Mouse (Mus musculus) right cerebral cortex, adult 18-20 months (tissue): ENCODE data around the gene Pidd1.

Experiments
- DNase-seq: peaks from one replicate; pipeline ENCODE4 v3.0.0; 2022; ENCODE audit warnings: mixed read lengths

Gene Pidd1

DNA sequence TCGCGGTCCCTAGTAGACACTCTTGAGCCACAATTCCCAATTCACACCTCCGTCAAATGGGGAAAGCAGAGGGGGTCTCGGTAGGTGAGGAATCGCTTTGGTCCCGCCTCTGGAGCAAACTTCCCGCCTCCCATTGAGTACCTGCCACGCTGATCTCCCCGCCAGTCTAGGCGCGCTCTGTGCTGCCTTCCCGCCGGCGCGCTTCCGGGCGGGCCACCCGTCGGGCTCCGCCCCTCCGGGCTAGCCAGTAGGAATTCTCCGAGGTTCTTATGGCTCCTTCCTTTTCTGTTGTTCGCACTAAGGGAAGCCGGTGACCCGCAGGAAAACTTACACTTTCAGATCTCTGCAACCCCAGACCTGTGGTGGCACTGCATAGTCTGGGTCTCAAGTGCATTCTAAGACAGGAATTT lies at the start of gene Pidd1:
Pidd1 (minus strand) TSS at position 198 of the 410 bp plus-strand sequence.
- DNase-seq: no peak

DNA sequence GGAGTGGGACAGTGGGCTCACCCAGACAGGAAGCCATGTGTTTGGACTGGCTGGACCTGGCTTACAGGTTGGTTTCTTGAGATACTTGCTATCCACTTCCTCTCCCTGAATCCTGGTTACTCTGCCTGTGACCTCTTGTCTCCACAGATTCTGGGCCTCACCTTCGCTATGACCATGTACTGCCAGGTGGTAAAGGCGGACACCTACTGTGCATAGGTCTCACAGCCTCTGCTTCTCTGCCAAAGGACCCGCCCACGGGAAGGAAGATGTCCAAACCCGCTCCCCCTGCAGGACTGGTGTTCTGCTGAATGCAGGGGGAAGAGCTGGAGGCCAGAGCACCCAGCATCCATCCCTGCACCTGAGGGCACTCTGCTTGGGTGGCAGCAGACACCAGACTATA lies 48.9 kb upstream of the Pidd1 start:
- DNase-seq: no peak

DNA sequence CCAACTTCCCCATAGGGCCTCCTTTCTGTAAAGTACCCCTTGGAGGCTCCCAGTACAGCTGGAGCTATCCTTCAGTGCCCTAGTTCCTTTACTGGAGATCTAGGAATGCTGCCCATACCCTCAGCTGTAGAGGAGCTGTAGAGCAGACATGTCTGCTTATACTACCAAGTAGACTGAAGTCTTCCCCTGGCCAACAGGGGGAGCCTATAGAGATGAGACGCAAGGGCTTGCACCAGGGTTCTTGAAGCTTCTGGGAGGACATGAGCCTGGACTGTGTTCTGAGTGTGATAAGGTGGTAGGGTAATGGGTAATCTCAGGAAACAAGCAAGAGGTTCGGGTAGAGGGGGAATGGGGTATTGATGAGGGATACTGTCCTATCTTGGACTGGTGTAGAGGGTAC lies 47.3 kb upstream of the Pidd1 start:
- no peak for DNase-seq

DNA sequence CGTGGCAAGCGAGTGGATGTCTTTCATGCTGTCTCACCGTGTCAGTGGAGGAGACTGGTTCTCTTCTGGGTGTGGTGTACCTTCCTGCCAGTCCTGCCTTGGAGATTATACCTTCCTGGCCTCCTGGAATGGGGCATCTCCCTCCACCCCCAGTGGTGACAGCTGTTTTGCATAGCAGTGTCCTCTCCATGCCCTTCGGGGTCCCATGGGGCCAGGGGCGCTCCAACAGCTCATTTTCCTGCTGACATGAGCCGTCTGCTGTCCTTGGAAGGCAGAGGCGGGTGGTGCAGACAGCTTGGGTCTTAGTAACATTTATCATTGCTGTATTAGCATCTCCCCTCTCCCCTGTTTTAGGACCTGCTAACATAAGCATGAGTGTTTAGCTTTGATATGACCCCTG lies 43.3 kb upstream of the Pidd1 start:
- no peak for DNase-seq

DNA sequence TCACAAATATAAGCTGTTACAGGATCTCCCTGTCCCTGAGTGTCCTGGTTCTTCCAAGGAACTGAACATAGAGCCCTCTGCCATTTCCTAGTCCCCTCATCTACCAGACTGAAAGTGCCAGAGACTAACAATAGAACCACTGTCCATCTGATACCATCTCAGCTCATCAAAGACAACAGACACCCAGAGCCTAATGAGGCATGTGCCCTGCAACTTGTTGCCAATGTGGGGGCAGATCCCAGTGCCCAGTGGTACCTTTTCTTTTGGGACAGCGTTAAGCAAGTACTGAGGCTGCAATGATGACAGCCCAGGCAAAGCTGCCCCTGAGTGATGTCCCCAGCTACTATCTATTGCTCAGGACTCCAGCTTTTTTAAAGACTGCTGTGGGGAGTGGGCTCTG lies 42.4 kb upstream of the Pidd1 start:
- DNase-seq: no peak

DNA sequence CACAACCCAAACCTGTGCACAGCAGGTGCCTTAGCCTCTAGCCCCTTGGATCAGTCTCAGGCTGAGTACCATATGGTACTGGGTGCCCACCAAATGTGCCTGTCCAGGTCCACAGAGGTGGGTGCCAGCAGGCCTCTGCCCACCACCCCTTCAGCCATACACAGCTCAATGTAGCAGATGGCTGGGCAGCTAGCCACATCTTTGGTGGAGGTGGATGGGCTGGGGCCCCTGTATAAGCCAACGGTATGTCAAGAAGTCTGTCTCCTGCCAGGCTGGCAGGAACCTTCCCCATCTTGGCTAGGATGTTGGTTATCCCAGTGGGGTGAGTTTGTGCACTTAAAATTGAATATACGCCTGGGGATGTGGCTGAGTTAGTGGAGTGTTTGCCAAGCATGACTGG lies 41.8 kb upstream of the Pidd1 start:
- no peak for DNase-seq

DNA sequence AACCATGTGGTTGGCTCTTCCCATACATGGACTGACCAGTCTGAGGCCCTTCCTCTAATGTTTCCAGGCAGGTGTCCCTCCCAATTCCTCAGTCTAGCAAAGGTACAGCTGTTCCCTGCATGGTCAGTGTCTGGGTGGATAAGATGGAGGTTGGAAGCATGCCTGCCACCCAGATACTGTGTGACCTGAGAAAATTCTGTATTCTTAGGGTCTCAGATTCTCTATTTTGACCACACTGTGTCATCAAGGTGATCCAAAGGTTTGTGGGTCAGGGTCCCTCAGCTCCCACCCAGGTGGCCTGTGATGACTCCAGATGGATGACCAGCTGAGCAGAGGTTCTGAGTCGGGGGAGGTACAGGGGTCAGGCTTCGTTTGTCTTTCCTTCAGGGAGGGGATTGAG lies 41.4 kb upstream of the Pidd1 start:
- no peak for DNase-seq

DNA sequence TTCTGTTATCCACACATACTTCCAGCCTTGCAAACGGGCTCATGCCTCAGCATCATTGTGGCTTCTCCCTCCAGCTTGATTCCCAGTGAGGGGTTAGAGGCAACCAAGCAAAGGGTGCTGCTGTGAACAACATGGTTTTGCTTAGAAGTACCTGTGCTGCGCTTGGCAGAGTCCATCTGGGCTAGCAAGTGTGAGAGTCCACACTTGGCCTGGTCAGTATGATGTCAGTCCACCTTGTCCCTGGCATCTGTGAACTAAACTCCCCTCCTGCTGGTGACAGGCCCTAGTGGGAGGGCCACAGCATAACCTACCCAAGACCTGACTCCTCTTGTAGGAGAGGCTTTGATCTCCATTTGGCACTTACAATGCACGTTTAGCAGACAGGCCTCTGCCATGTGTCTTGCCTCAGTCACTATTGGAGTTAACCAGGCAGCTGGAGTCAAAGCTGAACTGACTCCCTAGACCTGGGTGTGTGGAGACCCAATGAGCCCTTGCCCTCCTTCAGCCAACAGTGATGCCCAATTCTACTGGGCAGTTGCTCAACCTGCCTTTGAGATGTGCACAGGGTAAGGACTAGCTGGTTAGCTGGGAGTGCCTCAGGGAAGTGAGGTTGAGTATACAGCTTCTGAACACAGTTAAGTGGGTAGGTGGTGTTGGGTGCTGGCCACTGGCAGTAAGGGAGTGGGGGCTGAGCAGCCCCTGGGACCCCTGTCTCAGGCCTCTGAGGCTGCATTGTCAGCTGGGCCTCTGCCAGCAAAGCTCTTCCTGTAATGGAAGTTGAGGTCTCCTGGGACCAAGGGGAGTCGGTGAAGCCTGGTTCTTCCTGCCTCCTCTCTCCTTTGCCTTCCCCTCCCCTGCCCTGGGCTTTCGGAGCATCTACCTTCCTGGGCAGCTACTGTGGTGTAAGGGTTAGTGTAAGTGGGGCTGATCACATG lies 40.6 kb upstream of the Pidd1 start:
- DNase-seq: no peak

DNA sequence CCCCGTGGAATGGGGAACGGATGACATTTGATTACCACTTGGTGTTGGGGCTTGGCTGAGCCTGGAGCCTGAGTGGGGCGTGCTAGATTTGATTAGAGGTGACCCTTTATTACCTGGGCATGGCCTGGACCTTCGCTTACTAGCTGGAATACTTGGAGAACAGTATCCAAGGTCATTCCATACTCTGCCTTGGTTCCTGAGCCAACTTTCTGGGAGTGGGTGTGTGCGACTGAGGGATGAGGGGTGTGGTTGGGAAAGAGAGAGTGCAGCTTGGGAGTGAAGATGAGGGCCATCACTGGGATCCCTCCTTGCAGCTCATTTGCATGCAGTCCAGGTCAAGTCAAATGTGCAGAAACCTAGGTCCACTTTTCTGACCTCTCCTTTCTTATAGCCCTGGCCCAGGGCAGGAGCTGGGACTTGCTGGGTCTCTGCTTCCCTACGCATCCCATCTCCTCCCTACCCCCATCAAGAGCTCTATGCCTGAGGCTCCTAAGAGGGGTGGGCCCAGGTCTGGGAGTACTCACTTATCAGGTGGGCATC lies 39.4 kb upstream of the Pidd1 start:
- DNase-seq: no peak

DNA sequence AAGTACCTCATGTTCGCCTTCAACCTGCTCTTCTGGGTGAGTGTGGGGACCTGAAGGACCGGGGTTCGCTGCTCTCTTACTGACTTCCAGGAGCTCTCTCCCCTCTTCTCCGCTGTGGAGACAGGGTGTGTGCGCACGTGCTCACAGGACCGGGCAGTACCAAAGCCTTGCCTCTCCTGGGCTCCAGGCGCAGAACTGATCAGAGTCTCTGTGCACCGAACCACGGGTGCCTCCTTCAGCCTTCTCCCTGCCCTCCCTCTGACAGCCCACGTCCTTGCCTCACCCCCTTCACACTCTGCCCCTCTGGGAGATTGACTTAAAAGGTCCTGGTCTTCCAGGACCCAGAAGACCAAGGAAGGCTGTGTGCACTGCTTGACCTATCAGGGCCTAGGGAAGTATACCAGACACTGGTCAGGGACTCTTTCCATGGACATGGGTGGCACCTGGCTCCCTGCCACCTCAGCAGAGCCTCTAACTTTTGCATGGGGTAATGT lies 38.8 kb upstream of the Pidd1 start:
- DNase-seq: no peak

DNA sequence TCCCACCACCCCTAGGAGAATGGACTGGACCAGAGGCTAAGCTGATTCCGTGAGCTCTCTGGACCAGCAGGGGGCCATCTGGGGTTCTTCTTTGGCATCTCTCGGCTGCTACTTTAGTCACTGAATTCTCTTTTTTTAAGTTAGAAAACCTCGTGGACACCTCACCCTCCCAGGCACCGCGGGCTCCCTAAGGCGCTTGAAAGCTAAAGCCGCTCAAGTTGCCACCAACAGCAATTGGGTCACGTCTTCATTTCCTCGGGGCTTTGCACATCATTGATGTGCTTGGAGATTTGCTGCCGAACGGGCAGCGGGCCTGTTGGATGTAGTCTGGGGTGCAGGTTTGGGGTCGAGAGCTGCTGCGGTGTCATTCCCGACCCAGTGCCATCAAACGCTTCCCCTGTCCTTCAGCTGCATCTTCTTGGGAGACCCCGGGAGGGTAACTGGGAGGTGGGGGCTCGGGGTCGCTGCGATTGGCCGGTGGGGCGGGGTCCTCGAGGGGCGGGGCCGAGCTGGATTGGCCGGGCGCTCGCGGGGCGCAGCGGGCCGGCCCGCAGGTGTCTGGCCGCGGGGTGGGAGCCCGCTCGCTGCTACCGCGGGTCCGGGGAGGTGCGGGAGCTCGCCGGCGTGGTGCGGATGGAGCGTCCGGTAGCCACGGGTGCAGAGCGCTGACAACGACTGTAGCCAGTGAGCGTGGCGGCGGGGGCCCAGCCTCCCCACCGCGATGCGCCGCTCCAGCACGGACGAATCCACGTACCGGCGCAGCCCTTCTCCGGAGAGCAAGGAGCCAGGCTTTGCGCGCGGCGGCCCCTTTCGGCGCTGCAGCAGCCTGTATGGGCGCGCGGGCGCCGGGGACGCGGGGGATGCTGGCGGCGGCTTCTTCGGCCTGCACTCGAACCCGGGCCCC lies 37.9 kb upstream of the Pidd1 start:
- peak; percentile 56 for DNase-seq

DNA sequence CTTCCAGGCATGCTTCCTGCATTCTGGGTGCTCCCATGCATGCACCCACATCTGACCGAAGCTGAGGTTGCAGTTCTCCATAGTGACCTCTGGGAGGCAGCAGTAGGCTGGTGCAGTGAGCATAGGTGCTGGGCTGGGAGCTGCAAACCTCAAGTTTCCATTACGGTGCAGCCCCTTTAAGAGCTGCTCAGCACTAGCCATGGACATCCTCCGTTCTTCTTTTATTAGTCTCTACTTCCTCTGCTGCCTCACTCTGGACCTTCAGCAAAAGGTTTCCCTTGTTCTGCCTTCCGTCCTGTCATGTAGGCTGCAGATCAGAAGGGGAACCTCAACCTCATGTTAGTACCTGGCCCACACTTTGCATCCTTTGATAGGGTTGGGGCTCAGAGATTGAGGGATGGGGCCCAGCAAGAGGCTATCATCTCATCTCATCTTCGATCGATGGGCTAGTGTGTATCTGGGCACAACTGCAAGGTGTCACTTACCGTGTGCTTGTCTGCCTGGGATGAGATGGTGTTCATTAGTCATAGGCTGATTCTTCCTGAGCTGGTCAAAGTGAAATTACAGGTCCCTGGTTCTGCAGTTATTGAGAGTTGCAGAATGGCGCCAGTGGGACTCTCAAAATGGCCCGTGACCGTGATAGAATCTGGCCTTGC lies 37.1 kb upstream of the Pidd1 start:
- peak; percentile 75 for DNase-seq

DNA sequence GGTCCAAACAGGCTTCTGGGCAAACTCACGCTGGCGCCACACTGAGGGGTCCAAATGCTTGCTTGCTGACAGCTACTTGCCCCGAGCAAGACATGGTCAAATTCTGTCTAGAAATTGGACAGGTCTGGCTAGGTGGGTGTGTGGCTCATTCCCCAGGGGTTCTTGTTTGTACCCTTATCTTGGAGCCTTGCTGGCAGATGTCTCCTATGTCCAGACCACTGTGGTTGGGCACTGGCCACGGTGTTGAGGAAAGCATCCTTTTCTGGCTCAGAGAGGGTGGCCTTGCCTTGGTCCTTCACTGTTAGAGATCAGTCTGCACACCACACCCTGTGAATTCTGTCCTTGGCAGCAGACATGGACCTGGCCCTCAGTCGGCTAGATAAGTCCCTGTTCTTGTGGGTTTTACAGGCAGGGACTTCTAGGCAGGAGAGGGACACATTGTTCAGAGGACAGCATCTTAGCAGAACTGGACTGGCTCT lies 34.5 kb upstream of the Pidd1 start:
- DNase-seq: no peak

DNA sequence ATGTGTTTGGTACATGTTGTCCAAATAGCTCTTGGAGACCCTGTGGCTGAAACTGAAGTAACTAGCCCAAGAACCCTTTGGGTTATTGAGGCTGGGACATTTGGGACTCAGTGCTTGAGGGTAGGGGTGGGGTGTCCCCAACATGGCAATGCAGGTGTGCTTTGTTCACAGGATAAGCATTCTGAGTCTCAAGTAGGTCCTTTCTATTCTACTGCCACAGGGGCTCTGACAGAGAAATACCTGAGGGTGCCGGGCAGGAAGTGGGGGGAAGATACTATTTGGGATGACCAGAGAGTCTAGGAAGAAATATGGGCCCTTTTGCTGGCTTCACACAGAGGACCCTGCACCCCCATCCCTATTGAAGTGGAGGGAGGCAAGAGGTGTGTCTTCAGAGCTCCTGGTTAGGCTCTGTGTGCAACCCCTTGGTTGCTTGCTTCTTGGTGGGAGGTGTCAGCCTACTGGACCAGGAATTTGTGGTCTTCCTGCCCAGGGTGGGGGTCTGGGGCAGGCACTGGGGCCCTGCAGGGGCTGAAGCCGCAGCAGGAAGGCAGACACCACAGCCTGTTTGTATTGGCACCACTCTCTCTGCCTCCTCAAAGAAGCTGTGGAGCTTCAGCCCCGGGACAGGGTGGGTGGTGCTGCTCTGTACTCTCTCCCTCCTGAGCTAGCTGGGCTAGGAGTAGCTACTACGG lies 33.9 kb upstream of the Pidd1 start:
- DNase-seq: no peak

DNA sequence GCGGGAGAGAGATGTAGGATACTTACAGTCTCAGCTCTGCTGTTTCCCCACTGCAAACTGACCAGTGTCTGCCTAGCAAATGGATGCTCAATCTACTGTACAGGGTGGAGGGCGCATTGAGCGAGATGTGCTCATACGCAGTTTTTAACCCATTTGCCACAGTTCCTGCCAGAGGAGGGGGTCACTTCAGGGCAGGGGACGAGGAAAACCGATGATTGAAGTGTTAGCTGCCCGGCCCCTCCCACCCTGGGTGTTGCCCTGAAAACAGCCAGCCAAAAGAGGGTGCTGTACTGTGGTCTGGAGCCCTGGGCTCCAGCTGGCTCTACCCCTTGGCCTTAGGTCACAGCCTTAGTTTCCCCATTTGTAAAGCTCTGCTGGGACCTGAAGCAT lies 33.2 kb upstream of the Pidd1 start:
- no peak for DNase-seq

DNA sequence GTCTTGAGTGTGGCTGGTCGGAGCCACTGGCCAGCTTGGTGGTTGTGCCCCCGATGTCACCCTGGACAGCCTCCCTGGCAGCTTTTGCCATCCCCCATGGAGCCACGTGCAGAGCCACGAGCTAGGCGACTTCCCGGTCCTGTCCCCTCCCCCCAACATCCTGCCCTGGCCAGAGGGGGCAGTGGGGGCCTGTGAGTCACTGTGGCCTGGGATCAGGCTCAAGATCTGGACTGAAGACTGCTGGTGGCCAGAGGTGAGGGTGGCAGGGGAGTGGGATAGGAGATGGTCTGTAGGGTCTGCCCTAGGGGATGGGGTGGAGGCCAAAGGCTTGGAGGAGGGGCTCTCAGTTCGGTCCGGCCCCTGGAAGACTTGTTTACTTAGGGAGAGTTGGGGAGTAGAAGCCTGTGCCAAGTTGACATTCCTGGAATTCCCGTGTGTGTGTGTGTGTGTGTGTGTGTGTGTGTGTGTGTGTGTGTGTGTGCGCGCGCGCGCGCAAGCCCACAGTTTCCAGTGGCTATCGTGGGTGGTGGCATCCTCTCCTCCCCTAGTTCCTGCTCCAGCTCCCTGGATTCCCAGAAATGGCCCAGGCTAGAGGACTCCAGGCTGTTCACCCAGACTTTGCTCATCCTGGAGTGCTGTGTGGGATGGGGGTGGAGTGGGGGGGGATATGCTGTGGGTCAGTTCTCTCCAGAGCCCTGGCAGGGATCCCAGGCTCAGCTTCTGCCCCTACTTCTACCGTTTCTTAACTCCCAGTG lies 32.6 kb upstream of the Pidd1 start:
- DNase-seq: peak; percentile 52

DNA sequence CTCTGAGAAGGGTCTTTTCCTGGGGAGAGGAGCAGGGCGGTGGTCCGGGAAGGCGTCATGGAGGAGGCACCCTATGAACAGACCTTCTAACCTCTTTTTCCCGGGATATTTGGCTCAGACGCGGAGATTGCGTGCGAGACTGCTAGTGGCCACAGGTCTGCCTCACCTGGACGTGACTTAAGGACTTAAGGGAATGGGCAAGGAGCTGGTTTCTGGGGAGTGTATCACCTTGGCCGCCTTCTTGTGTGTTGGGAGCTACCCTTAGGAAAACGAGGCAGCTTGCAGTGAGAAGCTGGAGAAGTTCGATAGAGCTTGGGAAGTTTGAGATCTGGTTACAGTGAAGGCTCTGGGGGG lies 32.0 kb upstream of the Pidd1 start:
- DNase-seq: no peak

DNA sequence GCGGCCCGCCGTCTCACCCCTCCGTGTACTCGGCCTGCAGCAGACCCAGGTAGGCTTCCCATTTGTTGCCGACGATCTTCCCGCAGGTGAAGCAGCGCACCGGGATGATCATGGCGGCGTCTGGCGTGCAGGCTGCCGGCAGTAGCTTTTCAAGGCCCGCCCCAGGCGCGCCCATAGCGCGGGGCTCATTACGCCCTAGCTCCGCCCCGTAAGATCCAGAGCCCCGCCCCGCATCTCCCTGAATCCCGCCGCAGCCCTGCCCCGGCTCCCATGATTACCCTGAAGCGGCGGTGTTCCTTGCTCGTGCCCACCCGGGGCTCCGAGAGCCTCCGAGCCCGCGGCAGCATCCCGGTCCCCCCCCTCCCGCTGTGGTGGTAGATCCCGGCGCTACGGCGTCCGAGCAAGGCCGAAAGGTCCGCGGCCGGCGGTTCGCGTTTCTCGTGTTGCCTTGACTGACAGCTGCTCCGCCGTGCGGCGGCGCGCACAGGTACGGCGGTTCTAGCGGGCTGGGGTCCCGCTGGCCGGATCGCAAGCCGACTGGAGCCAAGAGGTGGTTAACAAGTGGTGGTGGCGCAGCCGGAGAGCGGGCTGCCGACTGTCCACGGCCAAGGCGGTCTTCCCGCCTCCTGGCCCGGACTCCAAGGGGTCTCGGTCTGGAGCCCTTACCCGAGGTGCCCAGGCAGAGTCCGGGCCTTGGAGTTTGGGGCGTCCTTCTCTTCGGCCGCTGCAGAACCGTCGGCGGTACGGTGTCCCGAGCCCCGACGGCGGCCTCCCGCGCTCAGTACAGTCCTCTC lies 31.4 kb upstream of the Pidd1 start, which contains the start of the genes Polr2l and Tspan4:
Polr2l (minus strand) TSS at position 122 of the 794 bp plus-strand sequence.
Tspan4 (plus strand) TSS at position 230 of the 794 bp plus-strand sequence.
- DNase-seq: peak; percentile 84

DNA sequence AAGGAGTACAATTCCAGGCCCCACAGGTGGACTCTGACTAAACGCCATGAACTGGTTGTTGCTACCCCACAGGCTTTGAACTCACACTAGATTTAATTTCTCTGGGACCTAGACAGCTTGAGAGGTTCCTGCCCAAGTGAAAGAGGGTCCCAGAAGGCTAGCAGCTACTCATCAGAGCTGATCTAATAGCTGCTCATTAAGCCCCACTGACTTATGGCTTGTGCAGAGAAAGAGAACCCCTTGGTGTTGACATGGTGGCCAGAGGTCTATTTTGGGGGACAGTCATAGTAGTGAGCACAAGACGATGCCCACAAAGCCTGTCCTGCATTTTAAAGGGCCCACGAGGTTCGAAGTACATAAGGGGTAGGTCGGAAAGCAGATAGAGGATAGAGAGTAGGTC lies 30.3 kb upstream of the Pidd1 start:
- no peak for DNase-seq

DNA sequence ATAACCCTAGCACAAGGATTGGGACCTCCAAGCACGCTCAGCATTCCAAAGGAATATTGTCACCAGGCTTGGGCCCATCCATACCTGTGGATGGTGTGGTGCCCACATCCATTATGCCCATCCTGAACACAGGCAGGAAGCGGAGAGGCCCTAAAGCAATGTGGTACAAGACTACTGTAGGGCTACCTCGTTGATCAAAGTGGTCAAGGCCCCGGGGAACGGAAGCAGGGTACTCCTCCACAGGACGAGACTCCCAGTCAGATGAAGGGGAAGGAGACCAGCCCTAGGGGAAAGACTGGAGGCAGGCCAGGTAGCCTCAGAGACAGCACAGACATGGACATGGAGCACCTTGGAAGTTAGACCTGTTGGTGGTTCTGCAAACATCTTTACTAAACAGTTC lies 28.9 kb upstream of the Pidd1 start:
- DNase-seq: no peak
